Mouse (Mus musculus) MEL (cell line): ENCODE results near the gene Zfp879. TPM values are rescaled to one million over a fixed set of nuclear protein-coding genes. Genes with fewer than 3 reads are reported as not detected.

Experiments used
- DNase-seq: peaks from one replicate; pipeline ENCODE4 v3.0.0; 2011; ENCODE audit warnings: low read depth, low spot score
- H3K27ac ChIP-seq: 2 replicates; pipeline ENCODE4 v1.5.1; 2012; ENCODE audit warnings: low read depth, mild to moderate bottlenecking, control low read depth, low read length, moderate library complexity; ENCODE audit not compliant: control insufficient read depth
- H3K27me3 ChIP-seq, 2 experiments: fragments of 150-350 bp in 1 of 2; sonication (generic) in 1 of 2; 2 replicates each; pipeline ENCODE4 v1.6.1; 2012; ENCODE audit warnings: low read length in 2 of 2, mild to moderate bottlenecking in 2 of 2, improper control_type of control experiment in 1 of 2, moderate library complexity in 1 of 2; ENCODE audit not compliant: insufficient read depth in 2 of 2, control insufficient read depth in 1 of 2
- H3K36me3 ChIP-seq, 2 experiments: 2 replicates each; pipeline ENCODE4 v1.6.1; 2012 to 2014; ENCODE audit warnings: low read length in 2 of 2, improper control_type of control experiment in 1 of 2, inconsistent platforms in 1 of 2, mild to moderate bottlenecking in 1 of 2; ENCODE audit not compliant: insufficient read depth in 2 of 2, control insufficient read depth in 1 of 2
- H3K4me1 ChIP-seq, 2 experiments: fragments of 150-350 bp in 1 of 2; sonication (generic) in 1 of 2; 2 replicates each; pipeline ENCODE4 v1.6.1; 2012; ENCODE audit warnings: low read length in 2 of 2, improper control_type of control experiment in 1 of 2, mild to moderate bottlenecking in 1 of 2; ENCODE audit not compliant: insufficient read depth in 2 of 2, control insufficient read depth in 1 of 2
- H3K4me3 ChIP-seq, 2 experiments: fragments of 150-350 bp in 1 of 2; sonication (generic) in 1 of 2; 2 replicates each; pipeline ENCODE4 v1.5.1; 2012; ENCODE audit warnings: low read depth in 2 of 2, low read length in 2 of 2, mild to moderate bottlenecking in 2 of 2, moderate library complexity in 2 of 2, control low read depth in 1 of 2, improper control_type of control experiment in 1 of 2; ENCODE audit not compliant: control insufficient read depth in 1 of 2, insufficient read depth in 1 of 2
- H3K79me2 ChIP-seq: 2 replicates; pipeline ENCODE4 v1.6.1; 2012; ENCODE audit warnings: mild to moderate bottlenecking, low read length, moderate library complexity; ENCODE audit not compliant: control insufficient read depth, poor library complexity, insufficient read depth
- H3K9ac ChIP-seq: 2 replicates; pipeline ENCODE4 v1.6.1; 2012; ENCODE audit warnings: low read depth, mild to moderate bottlenecking, control low read depth, low read length, moderate library complexity; ENCODE audit not compliant: control insufficient read depth, poor library complexity, severe bottlenecking
- H3K9me3 ChIP-seq: fragments of 150-350 bp; sonication (generic); replicated peaks from 2 replicates; pipeline ENCODE4 v1.6.1; 2012; ENCODE audit warnings: mild to moderate bottlenecking, low read length, improper control_type of control experiment, moderate library complexity; ENCODE audit not compliant: insufficient read depth
- BHLHE40 ChIP-seq: IDR thresholded peaks from 2 replicates; pipeline ENCODE4 v1.6.1; 2012; ENCODE audit warnings: low read depth, mild to moderate bottlenecking, inconsistent platforms, low read length, improper control_type of control experiment, borderline replicate concordance
- CHD2 ChIP-seq: IDR thresholded peaks from 2 replicates; pipeline ENCODE4 v1.6.1; 2011; ENCODE audit warnings: low read length, improper control_type of control experiment
- ELF1 ChIP-seq: IDR thresholded peaks from 2 replicates; pipeline ENCODE4 v1.6.1; 2014; ENCODE audit warnings: low read depth, mild to moderate bottlenecking, inconsistent platforms, low read length, improper control_type of control experiment, moderate library complexity
- GABPA ChIP-seq: IDR thresholded peaks from 2 replicates; pipeline ENCODE4 v1.6.1; 2012; ENCODE audit warnings: low read depth, mild to moderate bottlenecking, inconsistent platforms, low read length, improper control_type of control experiment, moderate library complexity
- GATA1 ChIP-seq: IDR thresholded peaks from 2 replicates; pipeline ENCODE4 v1.6.1; 2011; ENCODE audit warnings: low read depth, low read length, improper control_type of control experiment
- KAT2A ChIP-seq: conservative IDR thresholded peaks from 2 replicates; pipeline ENCODE4 v1.6.1; 2012; ENCODE audit warnings: low read depth, low read length, improper control_type of control experiment, inconsistent platforms
- MAFK ChIP-seq: IDR thresholded peaks from 2 replicates; pipeline ENCODE4 v1.6.1; 2011; ENCODE audit warnings: low read depth, mild to moderate bottlenecking, low read length, improper control_type of control experiment, borderline replicate concordance
- MYC ChIP-seq: IDR thresholded peaks from 2 replicates; pipeline ENCODE4 v1.6.1; 2011; ENCODE audit warnings: low read depth, mild to moderate bottlenecking, low read length, improper control_type of control experiment, moderate library complexity
- NRF1 ChIP-seq: IDR thresholded peaks from 2 replicates; pipeline ENCODE4 v1.6.1; 2014; ENCODE audit warnings: low read depth, mild to moderate bottlenecking, inconsistent platforms, low read length, improper control_type of control experiment, moderate library complexity; ENCODE audit not compliant: poor library complexity, insufficient read depth, severe bottlenecking
- RCOR1 ChIP-seq: IDR thresholded peaks from 2 replicates; pipeline ENCODE4 v1.6.1; 2012; ENCODE audit warnings: low read depth, mild to moderate bottlenecking, inconsistent platforms, low read length, improper control_type of control experiment
- SMC3 ChIP-seq: IDR thresholded peaks from 2 replicates; pipeline ENCODE4 v1.6.1; 2011; ENCODE audit warnings: low read depth, low read length, improper control_type of control experiment
- TAL1 ChIP-seq: IDR thresholded peaks from 2 replicates; pipeline ENCODE4 v1.6.1; 2012; ENCODE audit warnings: mild to moderate bottlenecking, inconsistent platforms, low read length, moderate library complexity, mixed read lengths
- TCF12 ChIP-seq: IDR thresholded peaks from 2 replicates; pipeline ENCODE4 v1.6.1; 2014; ENCODE audit warnings: low read depth, mild to moderate bottlenecking, inconsistent platforms, low read length, improper control_type of control experiment, moderate library complexity
- UBTF ChIP-seq: IDR thresholded peaks from 2 replicates; pipeline ENCODE4 v1.6.1; 2012; ENCODE audit warnings: low read depth, mild to moderate bottlenecking, inconsistent platforms, low read length, improper control_type of control experiment, moderate library complexity, borderline replicate concordance; ENCODE audit not compliant: insufficient read depth
- ZC3H11A ChIP-seq: IDR thresholded peaks from 2 replicates; pipeline ENCODE4 v1.6.1; 2012; ENCODE audit warnings: low read depth, mild to moderate bottlenecking, inconsistent platforms, low read length, improper control_type of control experiment
- ZKSCAN1 ChIP-seq: IDR thresholded peaks from 2 replicates; pipeline ENCODE4 v1.6.1; 2012; ENCODE audit warnings: low read depth, mild to moderate bottlenecking, inconsistent platforms, low read length, improper control_type of control experiment, moderate library complexity
- ZNF384 ChIP-seq: IDR thresholded peaks from 2 replicates; pipeline ENCODE4 v1.6.1; 2012; ENCODE audit warnings: low read depth, mild to moderate bottlenecking, inconsistent platforms, low read length, improper control_type of control experiment
- polyA plus RNA-seq, 2 experiments: library from polyadenylated mRNA; stranded (reverse) in 1 of 2; unstranded in 1 of 2; fragments of >175 nt in 1 of 2; fragments of >200 nt in 1 of 2; gene quantifications; 2 replicates each; pipeline versions ENCODE4 v1.2.1 to v1.2.4; 2012; ENCODE audit warnings: low replicate concordance in 2 of 2, low read depth in 1 of 2; ENCODE audit not compliant: insufficient read length in 2 of 2, insufficient read depth in 1 of 2, missing spikeins in 1 of 2
- total RNA-seq: library from RNA; depleted of rRNA; stranded (reverse); fragments of 300-350 nt; gene quantifications from 2 replicates; pipeline ENCODE4 v1.2.3, GENCODE M21; 2012

Zfp879 gene
- total and polyA plus RNA-seq, 3 experiments, result not detected

DNA sequence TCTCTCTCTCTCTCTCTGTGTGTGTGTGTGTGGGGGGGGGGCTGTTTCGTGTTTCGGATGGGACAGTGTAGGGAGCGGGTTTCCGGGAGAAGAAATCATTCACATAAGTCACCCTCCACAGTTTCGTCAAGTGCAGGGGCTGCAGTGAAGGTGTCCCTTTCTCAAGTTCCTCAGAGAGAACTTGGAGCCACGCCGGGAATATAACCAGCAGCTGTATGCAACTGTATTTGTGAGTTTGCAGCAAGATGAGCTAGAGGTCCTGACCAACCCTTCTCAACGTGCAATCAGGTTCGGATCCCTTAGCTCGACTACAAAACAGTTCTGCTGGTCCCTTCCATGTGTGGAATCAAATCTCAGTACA, 45.6 kb upstream of the Zfp879 start:
- Histone ChIP-seq H3K9me3 (no peaks in the 10 kb centered on the region), H3K27ac (no peak overlapping the region), H3K27me3 (no peaks in the 10 kb centered on the region), H3K36me3 (no peaks in the 10 kb centered on the region), H3K4me3 (no peak overlapping the region), H3K4me1 (no peaks in the 10 kb centered on the region), H3K79me2 (no peaks in the 10 kb centered on the region), H3K9ac (no peak overlapping the region)
- no peak for DNase-seq
- no peak for TF ChIP-seq MAFK
- no peak for TF ChIP-seq ELF1
- TF ChIP-seq NRF1, result no peak
- TF ChIP-seq ZNF384, result no peak
- no peak for TF ChIP-seq ZC3H11A
- no peak for TF ChIP-seq BHLHE40
- no peak for TF ChIP-seq TCF12
- TF ChIP-seq GABPA, result no peak
- no peak for TF ChIP-seq MYC
- no peak for TF ChIP-seq GATA1
- TF ChIP-seq TAL1, result no peak
- TF ChIP-seq UBTF, result no peak

DNA sequence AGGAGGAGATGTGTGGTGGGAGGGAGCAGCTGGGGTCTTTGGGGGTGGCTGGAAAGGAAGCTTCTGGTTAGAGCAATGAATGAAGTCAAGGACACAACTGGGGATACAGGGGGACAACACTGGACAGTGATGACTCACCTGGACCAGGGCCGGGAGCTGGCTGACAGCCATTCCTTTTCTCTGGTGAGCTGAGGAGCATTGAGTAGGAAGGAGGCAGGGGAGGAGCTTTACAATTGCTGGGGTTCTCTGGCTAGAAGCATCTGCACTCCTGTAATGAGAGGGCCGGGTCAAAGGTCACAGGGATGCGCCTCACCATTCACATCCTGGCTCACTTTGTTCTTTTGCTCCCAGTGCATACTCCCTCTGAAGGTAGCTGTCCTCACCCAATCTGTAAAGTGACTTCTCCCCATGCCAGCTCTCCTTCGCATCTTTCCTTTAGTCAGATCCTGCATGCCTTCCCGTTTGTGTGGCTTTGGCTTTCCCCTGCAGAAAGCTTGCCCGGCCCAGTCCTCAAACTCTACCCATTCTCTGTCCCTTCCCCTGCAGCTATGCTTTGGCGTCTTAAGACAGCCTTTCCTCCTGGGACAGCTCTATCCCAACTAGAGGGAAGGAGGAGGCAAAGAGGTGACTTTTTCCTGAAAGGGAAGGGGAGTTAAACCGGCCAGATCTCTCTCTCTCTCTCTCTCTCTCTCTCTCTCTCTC, 45.0 kb upstream of the Zfp879 start:
- H3K27ac ChIP-seq, result no peak overlapping the region
- H3K36me3 ChIP-seq, result no peaks in the 10 kb centered on the region
- H3K4me3 ChIP-seq, result no peak overlapping the region
- H3K9me3 ChIP-seq, result no peaks in the 10 kb centered on the region
- H3K4me1 ChIP-seq, result no peaks in the 10 kb centered on the region
- H3K27me3 ChIP-seq, result no peaks in the 10 kb centered on the region
- H3K9ac ChIP-seq, result no peak overlapping the region
- no peak for DNase-seq
- no peak for TF ChIP-seq RCOR1
- TF ChIP-seq SMC3, result no peak
- no peak for TF ChIP-seq ZKSCAN1
- TF ChIP-seq KAT2A, result no peak
- TF ChIP-seq CHD2, result no peak
- H3K79me2 ChIP-seq, result no peaks in the 10 kb centered on the region
